Mouse (Mus musculus) lung, embryonic 15.5 days (tissue): ENCODE measurements around the gene Dram2. TPM values are rescaled to one million over a fixed set of nuclear protein-coding genes. Genes with fewer than 3 reads are reported as not detected.
"Not testable (repeated sequence)": the region's sequence is repeated elsewhere in the genome, so short reads cannot be mapped to it uniquely, and the experiment has no call there.

ENCODE experiments used
- ATAC-seq: fragments of 200-750 bp; cut with Nextera tagmentation; 2 replicates; pipeline ENCODE4 v1.8.0; 2017; ENCODE audit warnings: moderate number of reproducible peaks, borderline replicate concordance; ENCODE audit not compliant: low FRiP score, low TSS enrichment; ENCODE audit errors: extremely low read depth
- H3K27ac ChIP-seq: fragments of 300-500 bp; sonication (generic); 2 replicates; pipeline ENCODE4 v1.5.1; 2015; ENCODE audit warnings: moderate library complexity, mild to moderate bottlenecking, inconsistent platforms
- H3K27me3 ChIP-seq: fragments of 300-500 bp; sonication (generic); 2 replicates; pipeline ENCODE4 v1.6.1; 2015; ENCODE audit warnings: inconsistent platforms
- H3K36me3 ChIP-seq: fragments of 300-500 bp; sonication (generic); 2 replicates; pipeline ENCODE4 v1.6.1; 2015; ENCODE audit warnings: inconsistent platforms
- H3K4me1 ChIP-seq: fragments of 300-500 bp; sonication (generic); 2 replicates; pipeline ENCODE4 v1.6.1; 2015; ENCODE audit warnings: inconsistent platforms
- H3K4me2 ChIP-seq: fragments of 300-500 bp; sonication (generic); 2 replicates; pipeline ENCODE4 v1.6.1; 2015; ENCODE audit warnings: inconsistent platforms, mild to moderate bottlenecking, moderate library complexity
- H3K4me3 ChIP-seq: fragments of 300-500 bp; sonication (generic); 2 replicates; pipeline ENCODE4 v1.5.1; 2015; ENCODE audit warnings: mild to moderate bottlenecking, inconsistent platforms
- H3K9ac ChIP-seq: fragments of 300-500 bp; sonication (generic); 2 replicates; pipeline ENCODE4 v1.6.1; 2015; ENCODE audit warnings: inconsistent platforms
- H3K9me3 ChIP-seq: fragments of 300-500 bp; sonication (generic); 2 replicates; pipeline ENCODE4 v1.6.1; 2016; ENCODE audit warnings: inconsistent platforms
- WGBS: fragments of 180-500 bp; shearing (Covaris S2); methylation state at CpG from one replicate; pipeline ENCODE4 v1.1.7; 2015; 5-methylcytosine and 5-hydroxymethylcytosine counted together
- polyA plus RNA-seq: library from polyadenylated mRNA; unstranded; fragments of >200 nt; fragmentation: Nextera tagmentation; extraction: Ambion mirVana; gene quantifications from 2 replicates; pipeline ENCODE4 v1.2.1, GENCODE M21; 2015

Dram2 gene
- polyA plus RNA-seq, 1 experiment from 2014 or later = 78.0 TPM

DNA sequence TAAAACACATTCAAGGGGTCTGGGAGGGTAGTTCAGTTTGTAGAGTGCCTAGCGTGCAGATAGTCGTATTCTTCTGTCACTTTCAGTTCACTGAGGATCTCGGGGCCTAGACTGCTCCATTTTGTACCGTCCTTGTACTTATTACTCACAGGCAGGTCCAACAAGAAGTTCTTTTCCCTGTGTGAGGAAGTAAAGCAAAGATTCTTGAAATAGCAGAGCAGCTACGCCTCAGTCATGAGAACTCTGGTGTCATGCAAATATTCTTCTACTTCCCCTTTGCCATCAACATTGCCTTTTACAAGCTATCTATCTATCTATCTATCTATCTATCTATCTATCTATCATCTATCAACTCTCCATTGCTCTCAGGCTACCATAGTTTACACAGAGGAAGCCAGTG is 5.8 kb downstream of the Dram2 start:
- Histone ChIP-seq H3K9me3 (no peaks in the 10 kb centered on the region), H3K4me1 (peaks cover 7% of the 10 kb centered on the region), H3K27ac (no peak overlapping the region), H3K4me2 (no peak overlapping the region), H3K9ac (no peak overlapping the region), H3K27me3 (no peaks in the 10 kb centered on the region), H3K36me3 (peaks cover 18% of the 10 kb centered on the region), H3K4me3 (no peak overlapping the region)
- no peak for ATAC-seq
- WGBS = 81% methylated on average over 5 of the region's 5 CpGs

DNA sequence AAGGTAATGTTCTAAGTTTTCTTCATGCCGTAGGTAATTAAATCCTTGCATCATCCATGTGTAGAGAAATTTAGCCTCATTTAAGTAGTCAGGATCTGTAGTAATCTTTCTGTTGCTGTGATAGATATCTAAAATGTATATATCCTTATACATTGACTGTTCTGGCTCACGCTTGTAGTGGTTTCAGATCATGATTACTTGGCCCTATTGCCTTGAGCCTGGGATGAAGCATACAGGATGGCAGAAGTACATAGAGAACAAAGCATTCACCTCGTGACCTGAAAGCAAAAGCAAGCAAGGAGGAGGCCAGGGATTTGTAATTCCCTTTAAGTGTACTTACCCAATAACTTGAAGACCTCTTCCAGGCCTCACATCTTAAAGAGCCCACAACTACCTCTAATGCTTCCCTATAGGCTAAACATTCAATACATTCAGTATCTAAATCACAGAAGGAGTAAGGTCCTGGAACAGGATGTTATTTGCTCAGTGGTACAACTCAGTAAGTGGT is 8.2 kb downstream of the Dram2 start:
- Histone ChIP-seq H3K4me3 (no peak overlapping the region), H3K27me3 (no peaks in the 10 kb centered on the region), H3K4me1 (no peaks in the 10 kb centered on the region), H3K36me3 (peaks cover 18% of the 10 kb centered on the region), H3K27ac (no peak overlapping the region), H3K4me2 (no peak overlapping the region), H3K9ac (no peak overlapping the region), H3K9me3 (no peaks in the 10 kb centered on the region)
- 86% methylated on average over 3 of the region's 3 CpGs for whole genome bisulfite sequencing
- no peak for ATAC-seq

DNA sequence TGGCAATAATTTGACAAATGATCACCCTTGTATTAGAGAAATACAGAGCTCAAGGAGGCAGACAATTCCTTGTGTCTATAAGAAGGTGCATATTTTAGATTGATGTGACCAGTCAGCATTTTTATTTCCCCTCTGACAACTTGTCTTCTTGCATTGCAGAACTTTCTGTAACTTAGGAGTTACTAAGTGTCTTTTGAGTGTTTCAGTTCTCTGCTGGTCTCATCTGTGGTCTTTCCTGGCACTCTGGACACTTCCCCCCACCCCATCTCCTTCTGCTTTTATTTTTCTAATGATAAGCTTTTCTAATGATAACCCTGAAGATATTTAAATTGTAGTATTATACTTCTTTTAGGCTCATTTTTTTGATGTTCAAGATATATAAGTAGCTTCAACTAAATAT is 10.7 kb downstream of the Dram2 start:
- H3K9ac ChIP-seq = no peak overlapping the region
- H3K9me3 ChIP-seq = no peaks in the 10 kb centered on the region
- H3K4me1 ChIP-seq = no peaks in the 10 kb centered on the region
- ATAC-seq = no peak
- no peak overlapping the region for H3K27ac ChIP-seq
- H3K27me3 ChIP-seq = no peaks in the 10 kb centered on the region
- peaks cover 18% of the 10 kb centered on the region for H3K36me3 ChIP-seq
- H3K4me3 ChIP-seq = no peak overlapping the region
- no peak overlapping the region for H3K4me2 ChIP-seq

DNA sequence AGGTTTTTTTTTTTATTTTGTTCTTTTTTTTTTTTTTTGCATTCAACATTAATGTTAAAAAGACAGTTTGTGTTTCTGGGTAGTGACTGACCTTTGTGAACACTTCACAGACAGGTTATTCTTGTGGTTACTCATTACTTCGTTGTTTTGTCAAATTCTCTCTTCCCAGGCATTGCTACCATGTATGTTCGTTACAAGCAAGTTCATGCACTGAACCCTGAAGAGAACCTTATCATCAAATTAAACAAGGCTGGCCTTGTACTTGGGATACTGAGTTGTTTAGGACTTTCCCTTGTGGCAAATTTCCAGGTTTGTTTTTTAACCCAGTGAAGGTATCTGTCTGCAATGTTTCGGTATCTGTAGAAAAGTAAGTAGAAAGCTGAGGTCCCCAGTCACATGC is 18.3 kb downstream of the Dram2 start:
- Histone ChIP-seq H3K4me3 (no peak overlapping the region), H3K36me3 (peaks cover 10% of the 10 kb centered on the region; the same call in 1 of the 2 replicates), H3K4me1 (no peaks in the 10 kb centered on the region), H3K9ac (no peak overlapping the region), H3K4me2 (no peak overlapping the region), H3K27me3 (no peaks in the 10 kb centered on the region), H3K27ac (no peak overlapping the region), H3K9me3 (no peaks in the 10 kb centered on the region)
- WGBS = 84% methylated on average over 3 of the region's 3 CpGs
- no peak for ATAC-seq

DNA sequence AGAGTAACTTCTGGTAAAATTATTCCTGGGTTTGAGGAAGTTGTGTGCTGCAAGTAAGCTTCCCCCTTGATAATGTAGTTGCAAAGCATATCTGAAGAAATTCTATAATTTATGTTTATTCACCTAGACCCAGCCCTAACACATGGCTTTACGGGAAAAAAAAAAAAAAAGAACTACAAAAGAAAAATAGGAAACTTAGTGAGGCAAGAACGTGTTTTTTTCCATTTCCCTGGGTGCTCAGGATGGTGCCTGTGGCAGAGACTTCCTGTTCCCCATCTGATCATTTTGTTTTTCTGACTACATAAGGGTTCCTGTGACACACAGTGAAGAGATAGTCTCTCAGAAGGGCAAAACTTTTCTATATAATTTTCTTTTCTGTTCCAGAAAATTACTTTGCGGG is 25.6 kb downstream of the Dram2 start:
- WGBS = 78% methylated on average over 3 of the region's 3 CpGs
- no peak for ATAC-seq
- Histone ChIP-seq H3K4me1 (no peaks in the 10 kb centered on the region), H3K4me2 (no peak overlapping the region), H3K4me3 (no peak overlapping the region), H3K9ac (no peak overlapping the region), H3K27me3 (no peaks in the 10 kb centered on the region), H3K27ac (no peak overlapping the region), H3K9me3 (no peaks in the 10 kb centered on the region), H3K36me3 (peaks cover 11% of the 10 kb centered on the region; the same call in 1 of the 2 replicates)

DNA sequence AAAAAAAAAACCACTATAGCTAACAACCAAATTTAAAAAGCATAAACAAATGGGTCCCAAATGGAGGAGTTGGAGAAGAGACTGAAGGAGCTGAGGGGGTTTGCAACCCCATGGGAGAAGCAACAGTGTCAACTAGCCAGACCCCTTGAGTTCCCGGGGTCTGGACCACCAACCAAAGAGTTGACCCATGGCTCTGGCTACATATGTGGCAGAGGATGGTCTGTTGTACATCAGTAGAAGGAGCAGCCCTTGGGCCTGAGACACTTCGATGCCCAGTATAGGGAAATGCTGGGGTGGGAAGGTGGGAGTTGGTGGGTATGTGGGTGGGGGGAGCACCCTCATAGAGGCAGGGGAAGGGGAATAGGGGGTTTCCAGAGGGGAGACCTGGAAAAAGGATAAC is 31.7 kb downstream of the Dram2 start:
- H3K4me3 ChIP-seq = no peak overlapping the region
- no peaks in the 10 kb centered on the region for H3K36me3 ChIP-seq
- H3K9me3 ChIP-seq = no peaks in the 10 kb centered on the region
- H3K27me3 ChIP-seq = no peaks in the 10 kb centered on the region
- ATAC-seq = no peak
- no peak overlapping the region for H3K4me2 ChIP-seq
- H3K9ac ChIP-seq = no peak overlapping the region
- 90% methylated on average over 2 of the region's 2 CpGs for WGBS
- no peak overlapping the region for H3K27ac ChIP-seq
- H3K4me1 ChIP-seq = no peaks in the 10 kb centered on the region

DNA sequence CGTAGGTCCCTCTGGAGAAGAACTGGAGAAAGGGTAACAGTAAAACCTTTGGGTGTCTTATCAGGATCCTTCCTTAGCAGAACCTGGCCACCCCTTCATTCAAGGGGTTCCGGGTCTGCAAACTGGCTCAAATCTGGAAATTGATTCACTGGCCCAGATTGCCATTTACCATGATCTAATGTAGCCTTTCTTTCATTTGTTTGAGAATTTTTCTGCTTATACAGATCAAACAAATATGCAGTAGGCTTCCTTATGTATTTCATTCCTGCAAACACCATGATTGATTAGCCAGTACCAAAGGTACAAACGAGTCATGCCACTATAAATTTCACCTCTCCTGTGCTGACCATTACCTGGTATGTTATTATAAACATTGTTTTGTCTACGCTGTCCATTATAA is 46.0 kb downstream of the Dram2 start:
- H3K4me2 ChIP-seq, H3K27me3 ChIP-seq, H3K9me3 ChIP-seq, H3K9ac ChIP-seq, H3K27ac ChIP-seq, ATAC-seq, H3K4me1 ChIP-seq, H3K4me3 ChIP-seq, H3K36me3 ChIP-seq: not testable (repeated sequence)
- 75% methylated on average over 4 of the region's 4 CpGs for WGBS

DNA sequence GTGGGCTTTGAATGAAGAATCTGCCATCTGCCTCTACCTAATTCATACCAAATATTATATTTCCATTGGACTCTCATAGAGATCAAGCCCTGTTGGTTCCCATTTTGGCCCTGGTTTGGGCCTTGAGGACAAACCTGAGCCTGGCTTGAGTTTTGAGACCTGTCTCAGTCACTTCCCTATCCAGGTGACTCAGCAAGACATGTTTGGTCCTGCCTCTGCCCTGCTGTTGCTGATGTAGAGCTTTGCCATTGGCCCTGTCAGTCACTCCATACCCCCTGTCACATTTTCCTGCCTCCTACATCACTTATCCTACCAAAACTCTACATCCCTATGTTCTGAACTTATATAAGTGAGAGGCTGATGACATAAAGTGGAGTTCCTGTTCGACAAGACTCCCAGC is 70.5 kb downstream of the Dram2 start:
- H3K4me2 ChIP-seq = no peak overlapping the region
- no peaks in the 10 kb centered on the region for H3K9me3 ChIP-seq
- H3K27ac ChIP-seq = no peak overlapping the region
- no peak overlapping the region for H3K4me3 ChIP-seq
- no peak for ATAC-seq
- 73% methylated on average over 1 of the region's 1 CpGs for WGBS
- H3K36me3 ChIP-seq = no peaks in the 10 kb centered on the region
- H3K4me1 ChIP-seq = no peaks in the 10 kb centered on the region
- H3K9ac ChIP-seq = no peak overlapping the region
- H3K27me3 ChIP-seq = no peaks in the 10 kb centered on the region

Other genes starting within 250 kb of the Dram2 start
- gene Chil6, start 141.6 kb upstream of the Dram2 start, polyA plus RNA-seq = not detected in 2 replicates
- gene Dennd2d, start 65.4 kb upstream of the Dram2 start, polyA plus RNA-seq = 11.4 and 13.0 TPM in 2 replicates
- gene Cept1, start within 50 bp of the Dram2 start, polyA plus RNA-seq = 63.4 and 73.5 TPM in 2 replicates
- 15.3 and 16.9 TPM in 2 replicates for gene Lrif1, start 137.2 kb downstream of the Dram2 start, polyA plus RNA-seq
- 7.2 and 9.1 TPM in 2 replicates for gene Cd53, start 242.4 kb downstream of the Dram2 start, polyA plus RNA-seq